Mouse (Mus musculus): ENCODE measurements around the gene Frmd4b.

GRCm38 (mm10) chr6:97269596-97269995 lies 347.7 kb downstream of the Frmd4b start:
- no peak for TF ChIP-seq CTCF (IDR thresholded peaks at IDR 0.05; ENCODE audit: extremely low read depth, insufficient read depth, insufficient read length, insufficient replicate concordance)
- TF ChIP-seq POLR2A (IDR thresholded peaks at IDR 0.05; ENCODE audit: low read depth, low read length): no peak
